Mouse (Mus musculus) left cerebral cortex, postnatal 14 days (tissue): ENCODE data around the gene Vsig2. TPM values are rescaled to one million over a fixed set of nuclear protein-coding genes. Genes with fewer than 3 reads are reported as not detected.

Source experiments
- DNase-seq, 2 experiments: peaks; one replicate each; pipeline ENCODE4 v3.0.0; 2021 to 2022; ENCODE audit warnings: low spot score in 2 of 2, mixed read lengths in 1 of 2
- intact Hi-C: fragments of 180-260 bp; cut with DNase I; formaldehyde crosslinking; loops from one replicate; pipeline ENCODE4 v1.15.1; 2025
- long read RNA-seq, 2 experiments: library from polyadenylated mRNA; stranded (forward); transcript quantifications; one replicate each; pipeline ENCODE4 v2.0.0; 2021
- total RNA-seq, 2 experiments: library from RNA; stranded (reverse); gene quantifications; 2 replicates each; pipeline ENCODE4 v1.2.3; 2021

Vsig2 gene
- total RNA-seq, result 1 to 10 TPM; 2.8 TPM
- long read RNA-seq, experiment 1, partial matches to known transcripts, result 0 of 11 reads
- long read RNA-seq, experiment 1, other reads (novel, unspliced or antisense), result 11 of 11 reads
- long read RNA-seq, experiment 2, partial matches to known transcripts, result 0 of 1 reads
- long read RNA-seq, experiment 2, other reads (novel, unspliced or antisense), result 0 of 1 reads

DNA sequence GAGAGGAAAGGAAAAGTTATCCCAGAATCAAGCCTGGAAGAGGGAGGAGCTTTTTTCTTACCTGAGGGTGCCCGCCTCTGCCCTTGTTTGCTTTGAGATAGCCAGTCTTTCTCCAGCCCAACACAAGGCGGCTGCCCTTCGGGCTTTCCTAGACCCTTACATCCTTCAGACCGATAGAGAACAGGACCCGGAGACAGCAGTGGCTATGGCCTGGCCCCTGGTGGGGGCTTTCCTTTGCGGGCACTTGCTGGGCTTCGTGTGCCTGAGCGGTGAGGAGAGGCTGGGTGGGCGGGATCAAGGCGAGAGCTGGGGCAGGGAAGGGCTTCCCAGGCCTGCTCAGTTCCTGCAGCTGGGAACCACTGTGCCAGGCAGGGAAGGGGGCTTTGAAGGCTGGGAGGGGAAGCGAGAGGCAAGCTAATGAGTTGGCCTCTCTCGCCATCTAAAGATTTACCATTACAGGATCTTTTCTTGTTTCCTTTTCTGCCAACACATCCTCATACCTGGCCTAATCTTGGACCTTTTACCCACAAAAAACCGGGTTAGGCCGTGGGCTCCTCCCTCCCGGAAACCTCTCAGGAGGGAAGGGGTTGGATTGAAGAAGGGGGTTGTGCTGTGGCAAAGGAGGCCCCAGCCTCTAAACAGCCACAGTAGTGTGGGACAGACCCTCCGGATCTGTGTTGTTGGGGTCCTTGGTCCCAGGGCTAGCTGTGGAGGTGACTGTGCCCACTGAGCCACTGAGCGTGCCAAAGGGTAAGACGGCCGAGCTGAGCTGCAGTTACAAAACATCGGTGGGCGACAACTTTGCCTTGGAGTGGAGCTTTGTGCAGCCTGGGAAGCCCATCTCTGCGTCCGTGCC, at the start of gene Vsig2:
Vsig2 (plus strand) TSS at position 86 of the 856 bp plus-strand sequence.
- intact Hi-C loops, result no loop called here
- DNase-seq, result no peak

DNA sequence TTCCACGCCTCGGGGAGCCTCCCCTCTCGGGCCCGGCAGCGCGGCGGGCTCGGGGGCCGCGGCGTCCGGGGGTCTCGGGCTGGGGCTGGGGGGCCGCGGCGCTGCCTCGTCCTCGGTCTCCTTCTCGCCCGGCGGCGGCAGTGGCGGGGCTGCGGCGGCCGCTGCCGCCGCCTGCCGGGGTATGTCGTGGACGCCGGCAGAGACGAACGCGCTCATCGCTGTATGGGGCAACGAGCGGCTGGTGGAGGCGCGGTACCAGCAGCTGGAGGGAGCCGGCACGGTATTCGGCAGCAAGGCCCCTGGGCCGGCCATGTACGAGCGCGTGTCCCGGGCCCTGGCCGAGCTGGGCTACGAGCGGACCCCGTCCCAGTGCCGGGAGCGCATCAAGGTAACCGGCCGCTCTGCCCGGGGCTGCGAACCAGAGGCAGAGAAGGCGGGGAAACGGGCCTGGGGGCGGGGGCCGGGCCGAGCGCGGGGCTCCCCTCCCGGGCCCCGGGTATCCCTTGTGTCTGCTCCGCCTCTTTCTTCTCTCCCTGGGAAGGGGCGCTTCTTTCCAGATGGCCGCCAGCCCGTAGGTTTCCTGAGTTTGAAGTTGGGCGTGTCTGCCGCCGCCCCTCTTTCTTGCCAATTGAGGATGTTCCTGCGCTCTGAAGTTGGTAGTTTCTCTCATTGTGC, 49.5 kb upstream of the Vsig2 start:
- intact Hi-C loops, result no loop called here
- DNase-seq, result peak in 1 of 2 experiments; percentile 28

DNA sequence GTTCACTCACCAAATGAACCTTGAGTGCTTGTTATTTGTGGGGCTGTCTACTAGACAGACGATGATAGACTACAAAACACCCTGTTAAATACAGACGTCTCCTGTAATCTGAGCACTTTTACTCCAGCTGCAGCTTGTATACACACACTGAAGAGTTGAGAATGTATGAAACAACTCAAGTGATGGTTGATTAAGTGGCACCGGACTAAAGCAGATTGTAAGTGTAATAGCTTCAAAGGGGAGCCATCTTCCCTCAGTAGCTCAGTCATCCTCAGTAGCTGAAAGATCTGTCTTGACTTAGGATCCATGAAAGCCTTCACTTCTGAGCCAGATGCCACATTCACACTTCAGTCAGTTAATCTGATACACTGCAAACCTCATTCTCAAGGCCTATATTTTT, 43.3 kb upstream of the Vsig2 start:
- intact Hi-C loops, result no loop called here
- DNase-seq, result no peak

DNA sequence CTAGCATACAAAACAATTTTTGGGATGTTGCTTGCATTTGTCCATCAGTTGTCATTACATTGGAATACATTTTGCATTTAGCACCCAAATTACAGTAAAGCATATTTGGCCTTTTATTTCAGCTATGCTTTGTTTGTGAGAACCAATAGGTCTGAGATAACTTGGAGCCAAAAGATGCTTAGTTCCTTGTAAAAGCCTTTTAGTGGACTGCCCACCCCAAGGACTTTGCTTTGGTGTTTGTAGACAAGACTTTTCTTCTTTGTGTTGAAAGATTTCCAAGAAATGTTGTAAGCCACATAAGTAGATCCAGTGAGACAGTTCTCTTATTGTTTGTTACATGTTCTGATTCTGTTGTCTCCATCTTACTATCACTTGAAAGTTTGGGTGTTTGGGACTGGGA, 42.7 kb upstream of the Vsig2 start:
- no peak for DNase-seq
- intact Hi-C loops, result no loop called here

DNA sequence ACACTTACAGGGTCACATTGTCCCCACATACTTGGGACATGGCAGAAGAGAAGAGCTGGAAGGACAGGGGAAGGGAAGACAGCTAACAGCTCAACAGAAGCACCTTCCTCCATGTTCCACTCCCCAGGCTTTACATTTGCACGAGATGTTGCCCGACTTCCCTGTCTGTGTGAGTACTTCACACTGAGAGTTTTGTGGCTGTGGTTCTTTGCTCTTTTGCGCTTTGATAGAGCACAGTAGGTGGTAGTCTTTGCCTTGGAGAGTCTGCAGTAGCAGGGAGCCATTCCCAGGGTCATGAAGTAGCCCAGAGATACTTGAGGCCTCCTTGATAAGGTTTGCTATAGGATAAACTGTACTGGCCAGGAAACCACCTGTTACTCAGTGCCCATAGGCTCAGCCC, 38.9 kb upstream of the Vsig2 start:
- intact Hi-C loops, result no loop called here
- no peak for DNase-seq

DNA sequence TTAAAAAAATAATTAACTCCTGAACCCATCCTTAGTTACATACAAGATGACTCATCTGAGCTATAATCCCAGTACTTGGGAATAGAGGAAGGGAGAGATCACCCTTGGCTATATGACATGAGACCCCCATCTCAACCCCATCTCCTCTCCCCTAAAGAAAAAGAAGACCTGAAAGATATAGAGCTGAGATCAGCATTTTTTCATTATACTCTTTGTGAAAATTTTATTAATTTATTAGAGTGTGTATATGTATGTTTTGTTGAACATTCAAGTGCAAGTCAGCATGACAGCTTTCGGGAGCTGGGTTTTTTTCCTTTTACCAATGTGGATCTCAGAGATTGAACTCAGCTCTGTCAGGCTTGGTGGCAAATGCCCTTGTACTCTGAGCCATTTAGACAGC, 37.9 kb upstream of the Vsig2 start:
- intact Hi-C loops, result no loop called here
- no peak for DNase-seq

DNA sequence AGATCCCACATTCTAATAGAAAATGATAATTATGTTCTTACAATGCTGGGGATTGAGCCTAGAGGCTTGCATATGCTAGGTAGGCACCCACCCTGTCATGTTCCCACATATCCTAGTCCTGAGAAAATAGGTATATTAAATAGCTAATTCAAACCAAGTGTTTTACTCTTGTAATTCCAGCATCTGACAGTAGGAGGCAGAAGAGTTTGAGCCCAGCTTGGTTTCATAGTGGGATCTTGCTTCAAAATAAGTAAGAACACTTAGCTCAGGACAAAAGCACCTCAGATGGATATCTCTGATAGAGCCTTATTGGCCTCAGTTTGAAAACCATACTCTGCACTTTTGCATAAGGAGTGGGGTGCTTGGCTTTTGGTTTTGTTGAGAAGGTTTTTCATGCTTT, 34.7 kb upstream of the Vsig2 start:
- intact Hi-C loops, result no loop called here
- no peak for DNase-seq

DNA sequence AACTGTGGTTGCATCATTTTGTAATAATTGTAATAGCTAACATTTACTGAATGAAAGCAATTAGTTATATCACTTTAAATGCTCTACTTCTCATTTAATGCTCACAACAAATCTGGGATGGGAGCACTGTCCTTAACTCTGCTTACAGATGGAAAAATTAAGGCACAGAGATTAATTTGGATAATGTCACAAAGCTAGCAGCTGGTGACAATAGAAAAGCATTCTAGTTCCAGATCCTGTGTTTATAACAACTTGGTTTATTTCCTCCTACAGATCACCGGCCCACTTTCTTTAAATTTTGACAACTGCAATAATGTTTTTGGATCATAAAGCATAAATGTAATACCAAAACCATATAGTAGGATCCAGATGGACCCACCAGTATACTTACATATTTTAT, 33.0 kb upstream of the Vsig2 start:
- DNase-seq, result no peak
- intact Hi-C loops, result no loop called here

DNA sequence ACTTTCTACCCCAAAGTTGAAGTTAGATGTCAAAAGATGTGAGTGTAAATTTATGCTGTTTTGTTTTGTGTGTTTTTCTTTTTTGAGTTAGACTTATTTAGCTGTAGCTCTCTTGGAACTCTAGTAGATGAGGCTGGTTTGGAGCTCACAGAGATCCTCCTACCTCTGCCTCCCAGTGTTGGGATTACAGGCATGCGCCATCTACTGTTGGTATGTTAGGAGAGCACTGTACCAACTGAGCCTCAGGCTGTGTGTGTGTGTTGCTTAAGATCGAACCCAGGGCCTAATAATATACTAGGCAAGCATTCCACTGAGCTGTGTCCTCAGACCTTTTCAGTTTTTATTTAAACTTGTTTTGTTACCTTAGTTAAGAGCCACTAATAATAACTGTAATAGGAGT, 27.0 kb upstream of the Vsig2 start:
- intact Hi-C loops, result no loop called here
- no peak for DNase-seq

DNA sequence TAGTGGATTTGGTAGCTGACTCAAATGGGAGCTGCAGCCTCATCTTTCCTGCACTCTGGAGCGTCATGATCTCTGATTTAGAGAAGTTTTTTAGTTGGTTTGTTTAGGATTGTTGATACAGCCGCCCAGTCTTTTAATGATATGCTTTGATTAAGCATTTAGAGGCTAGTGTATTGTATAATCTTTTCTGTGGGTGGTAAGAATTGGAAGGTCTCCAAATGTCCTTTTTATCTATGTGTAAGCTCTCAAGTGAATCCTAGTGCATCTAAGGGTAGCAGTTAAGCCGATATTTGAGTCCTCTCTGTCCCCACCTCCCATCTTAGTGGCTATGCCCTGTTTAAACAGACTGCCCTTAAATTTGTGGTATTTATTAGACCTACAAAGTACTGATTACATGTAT, 24.6 kb upstream of the Vsig2 start:
- intact Hi-C loops, result no loop called here
- DNase-seq, result no peak

DNA sequence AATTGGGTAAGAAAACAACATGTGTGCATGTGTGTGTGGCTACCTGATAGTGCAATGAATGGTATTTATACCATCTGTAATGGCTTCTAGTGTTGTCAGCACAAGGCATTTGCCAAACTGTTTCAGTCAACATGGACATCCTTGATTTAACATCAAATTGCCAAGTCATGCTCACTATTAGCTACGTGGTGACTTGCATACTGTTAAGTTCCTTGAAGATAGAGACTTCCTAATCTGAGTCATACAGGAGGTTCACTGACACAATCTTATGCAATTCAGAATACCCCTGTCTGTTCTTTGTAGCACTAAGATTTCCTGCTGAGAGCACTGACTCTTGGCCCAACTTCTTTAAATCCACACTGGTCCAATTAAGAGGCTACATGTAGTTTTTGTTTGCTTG, 21.6 kb upstream of the Vsig2 start:
- DNase-seq, result no peak
- intact Hi-C loops, result no loop called here

DNA sequence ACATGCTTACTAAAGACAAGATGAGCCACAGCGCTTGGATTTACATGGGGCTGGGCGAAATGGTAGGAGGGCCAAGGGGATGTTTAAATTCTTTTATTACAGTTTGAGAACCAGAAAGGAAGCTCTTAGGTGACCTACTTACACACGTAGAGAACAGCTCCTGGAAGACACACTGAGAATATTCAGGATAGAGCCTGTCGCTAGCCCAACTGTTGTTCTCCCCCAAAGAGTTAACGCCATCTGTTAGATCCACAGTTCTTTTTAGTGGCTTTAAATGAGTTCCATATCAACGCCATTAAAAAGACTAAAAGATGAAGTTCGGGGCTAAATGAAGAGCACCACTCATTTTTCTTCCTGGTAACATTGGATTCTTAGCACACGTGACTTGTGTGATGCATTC, 20.1 kb upstream of the Vsig2 start:
- intact Hi-C loops, result no loop called here

DNA sequence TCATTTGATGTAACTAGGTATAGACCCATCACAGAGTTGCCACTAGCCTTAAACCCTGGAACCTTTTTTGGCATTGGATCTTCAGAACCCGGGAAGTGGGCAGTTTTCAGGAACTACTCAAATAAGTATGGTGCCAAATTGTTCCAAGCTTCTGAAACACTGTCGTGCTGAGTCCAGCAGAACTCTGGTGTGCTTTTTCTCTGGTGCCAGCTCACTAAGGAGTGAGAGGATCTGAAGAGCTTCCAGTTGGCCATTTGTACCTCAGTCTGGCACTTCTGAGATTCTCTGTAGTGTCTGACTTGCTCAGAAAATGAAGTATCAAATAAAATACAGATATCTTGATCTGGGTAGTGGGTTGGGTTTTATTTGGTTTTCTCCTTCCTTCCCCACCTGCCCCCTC, 19.1 kb upstream of the Vsig2 start:
- intact Hi-C loops, result no loop called here
- no peak for DNase-seq

More for the DNA sequence above, 20.1 kb upstream of the Vsig2 start:
- DNase-seq, result peak in 1 of 2 experiments; percentile 31

DNA sequence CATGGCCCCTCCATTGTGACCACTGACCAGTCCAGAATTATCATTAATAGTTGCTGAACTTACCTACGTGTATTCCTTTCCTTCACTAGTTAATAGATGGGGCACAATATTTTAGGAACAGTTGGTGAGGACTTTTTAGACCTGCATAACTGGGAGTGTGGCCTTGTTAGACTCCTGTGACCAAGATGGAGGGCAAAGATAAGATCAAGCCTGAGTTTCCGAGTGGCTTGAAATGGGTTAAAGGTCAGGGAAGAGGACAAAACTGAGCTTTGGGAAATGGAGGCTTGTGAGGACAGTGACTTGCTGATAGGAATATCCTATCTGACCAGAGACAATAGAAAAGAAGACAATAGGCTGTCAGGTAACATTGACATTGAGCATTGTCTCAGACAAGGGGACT, 13.6 kb upstream of the Vsig2 start:
- intact Hi-C loops, result no loop called here
- no peak for DNase-seq

DNA sequence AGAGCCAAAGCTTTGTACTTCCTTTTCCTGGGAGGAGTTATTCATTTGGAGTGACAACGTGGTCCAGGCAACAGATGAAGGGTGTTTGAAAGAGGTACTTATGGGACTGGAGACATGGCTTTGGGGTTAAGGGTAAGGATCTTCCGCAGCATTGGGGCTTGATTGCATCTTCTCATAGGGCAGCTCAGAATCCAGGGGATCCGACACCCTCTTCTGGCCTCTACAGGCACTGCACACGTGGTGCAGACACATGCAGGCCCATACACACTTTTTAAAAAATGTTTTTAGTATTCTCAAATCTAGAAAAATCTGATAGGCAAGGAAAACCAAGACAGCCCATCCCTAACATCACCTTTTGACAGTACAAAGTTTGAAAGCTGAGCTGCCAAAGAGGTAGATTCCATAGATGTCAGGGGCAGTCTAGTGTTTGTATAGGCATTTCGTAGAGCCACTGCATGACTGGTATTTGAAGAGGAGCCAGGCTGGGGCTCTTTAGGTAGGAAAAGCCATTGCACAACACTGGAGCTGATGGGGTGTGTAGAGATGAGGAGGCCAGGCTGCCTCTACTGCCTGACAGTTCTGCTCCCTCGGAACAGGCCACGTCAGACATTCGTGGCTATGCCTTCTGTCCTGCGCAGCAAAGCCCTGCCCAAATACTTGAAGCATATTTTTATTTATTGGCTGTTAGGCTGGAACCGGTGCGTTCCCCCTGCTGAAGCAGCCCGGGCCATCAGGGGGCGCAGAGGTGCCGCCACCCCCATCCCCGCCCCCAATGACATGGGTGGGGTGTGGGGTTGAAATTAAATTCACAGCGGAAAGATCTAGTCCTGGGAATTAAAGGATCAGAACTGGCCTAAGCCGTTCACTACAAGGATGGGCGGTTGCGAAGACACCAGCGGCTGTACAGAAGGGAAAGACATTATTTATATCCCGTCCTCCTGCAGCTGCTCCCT, 12.3 kb upstream of the Vsig2 start:
- intact Hi-C loops, result no loop called here
- no peak for DNase-seq

DNA sequence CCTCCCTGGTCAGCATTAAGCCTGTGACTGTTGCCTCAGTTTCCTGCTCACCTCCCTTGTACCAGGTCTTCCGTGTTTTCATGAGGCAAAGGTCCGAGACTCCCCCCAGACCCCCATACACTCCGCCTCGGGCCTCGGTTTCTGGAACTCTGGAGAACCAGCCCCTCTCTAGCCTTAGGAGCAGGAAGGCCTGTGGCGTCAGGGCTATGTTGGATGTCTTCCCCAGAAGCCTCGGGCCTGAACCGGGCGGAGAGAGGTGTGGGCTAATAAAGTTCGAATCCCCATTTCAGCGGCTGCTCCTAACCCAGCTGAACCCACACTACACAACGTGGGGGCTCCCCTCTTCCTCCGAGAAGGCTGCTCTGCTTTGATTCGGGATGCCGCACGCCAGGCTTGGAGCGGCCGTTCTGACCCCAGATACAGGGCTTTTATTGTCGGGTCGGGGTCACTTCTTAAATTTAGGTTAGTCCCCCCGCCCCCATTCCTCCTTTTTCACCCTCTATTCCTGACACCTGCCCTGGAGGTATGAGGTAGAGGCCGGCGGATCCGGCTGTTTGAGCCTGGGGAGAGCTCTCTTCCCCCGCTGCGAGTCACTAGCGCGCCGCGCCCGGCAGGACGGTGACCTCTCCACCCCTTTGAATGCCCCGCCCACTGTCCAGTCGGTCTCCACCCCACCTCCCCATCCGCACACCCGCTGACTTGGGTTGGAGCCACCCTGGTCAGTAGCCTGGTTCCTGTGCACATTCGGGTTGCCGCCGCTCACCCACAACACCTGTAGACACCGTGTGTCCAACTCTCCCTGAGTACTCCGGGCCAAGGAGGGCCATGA, 11.4 kb upstream of the Vsig2 start, which contains the start of gene Esam:
Esam (plus strand) TSS at position 683 of the 829 bp plus-strand sequence.
- intact Hi-C loops, result no loop called here
- DNase-seq, result no peak

DNA sequence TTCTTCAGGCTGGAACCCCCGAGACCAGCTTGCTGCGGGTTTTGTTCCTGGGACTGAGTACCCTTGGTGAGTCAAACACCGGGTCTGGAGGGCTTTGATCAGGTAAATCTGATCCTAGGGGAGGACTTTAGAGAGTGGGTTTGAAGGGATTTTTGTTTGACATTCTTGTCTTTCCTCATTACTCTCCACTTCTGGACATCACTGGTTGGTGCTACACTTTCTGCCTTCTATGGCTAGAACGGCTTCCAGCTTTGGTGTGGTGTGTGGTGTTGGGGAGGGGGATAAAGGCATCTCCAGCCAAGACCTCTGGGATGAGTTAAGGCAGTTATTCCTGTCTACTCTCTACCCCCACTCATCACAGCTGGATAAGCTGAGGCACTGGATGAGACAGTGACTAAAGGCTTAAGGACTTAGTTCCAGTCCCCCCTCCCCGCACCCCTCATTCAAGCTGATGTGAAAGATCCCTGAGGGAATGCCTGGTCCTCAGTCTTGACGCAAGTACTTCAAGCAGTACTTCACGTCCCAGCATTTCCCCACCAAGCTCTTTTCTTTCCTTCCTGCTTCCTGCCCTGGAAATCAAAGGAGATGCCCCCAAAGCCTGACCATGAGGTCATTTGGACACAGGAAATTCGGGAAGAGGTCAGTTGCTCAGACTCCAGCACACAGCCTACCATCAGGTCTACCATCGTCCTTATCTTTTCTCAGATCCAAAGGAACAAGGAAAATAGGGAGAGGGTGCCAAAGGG, 10.7 kb upstream of the Vsig2 start:
- no peak for DNase-seq
- intact Hi-C loops, result no loop called here
